Mouse (Mus musculus): ENCODE measurements around the gene 5730455P16Rik. TPM values are rescaled to one million over a fixed set of nuclear protein-coding genes. Genes with fewer than 3 reads are reported as not detected.
"Not testable (repeated sequence)": the region's sequence is repeated elsewhere in the genome, so short reads cannot be mapped to it uniquely, and the experiment has no call there.

Gene 5730455P16Rik
- total RNA-seq, 2 experiments from 2014 or later, result 14.9 to 21.1 TPM

DNA sequence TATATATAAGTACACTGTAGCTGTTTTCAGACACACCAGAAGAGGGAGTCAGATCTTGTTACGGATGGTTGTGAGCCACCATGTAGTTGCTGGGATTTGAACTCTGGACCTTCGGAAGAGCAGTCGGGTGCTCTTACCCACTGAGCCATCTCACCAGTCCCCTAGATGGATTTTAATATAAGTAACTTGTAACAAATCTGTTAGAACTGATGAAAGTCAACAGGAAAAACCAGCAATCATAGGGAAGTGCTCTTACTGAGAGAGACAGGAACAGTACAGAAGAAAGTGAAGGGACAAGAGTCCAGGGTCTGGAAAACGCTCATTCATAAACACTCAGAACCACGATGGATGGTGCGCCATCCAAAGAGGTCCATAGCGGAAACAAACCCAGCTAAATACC lies 1.4 kb upstream of the 5730455P16Rik start:
- DNase-seq, result not testable (repeated sequence)

- DNase-seq, result not testable (repeated sequence)
Measured at GRCm38 (mm10) chr11:80378452-80379068, 726 bp upstream of the 5730455P16Rik start.

DNA sequence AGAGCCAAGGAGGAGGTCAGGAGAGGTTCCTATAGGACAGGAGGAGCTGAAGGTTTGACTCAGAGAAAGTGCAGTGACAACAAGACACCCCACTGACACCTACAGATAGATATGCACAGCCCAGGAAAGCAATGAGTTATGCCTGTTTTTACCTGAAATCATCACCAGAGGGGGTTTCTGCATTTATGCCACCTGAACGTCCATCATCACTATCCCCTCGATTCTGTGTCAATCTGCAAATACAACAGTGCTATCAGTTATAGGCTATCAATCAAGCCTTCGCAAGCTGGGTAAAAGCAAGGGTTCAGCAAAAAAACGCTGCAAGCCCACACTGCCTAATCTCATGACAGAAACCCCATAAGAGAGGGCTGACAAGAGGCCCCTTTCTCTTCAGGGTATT lies 1.2 kb downstream of the 5730455P16Rik start:
- DNase-seq, result no peak

DNA sequence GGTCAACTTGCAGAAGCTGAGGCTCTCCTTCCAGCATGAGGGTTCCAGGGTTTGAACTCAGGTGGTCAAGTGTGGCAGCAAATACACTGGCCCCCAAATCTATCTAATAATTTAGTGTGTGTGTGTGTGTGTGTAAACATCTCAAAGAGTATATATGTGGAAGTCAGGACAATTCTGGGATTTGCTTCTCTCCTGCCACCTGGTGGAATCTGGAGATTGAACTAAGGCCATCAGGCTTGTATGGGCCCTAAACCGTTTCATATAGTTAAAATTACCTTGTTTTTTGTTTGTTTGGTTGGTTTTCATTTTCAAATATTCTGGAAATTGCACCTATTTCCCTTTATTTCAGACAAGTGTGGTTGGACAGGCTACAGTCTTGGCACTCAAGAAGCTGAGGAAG lies 8.9 kb downstream of the 5730455P16Rik start:
- DNase-seq, result no peak

DNA sequence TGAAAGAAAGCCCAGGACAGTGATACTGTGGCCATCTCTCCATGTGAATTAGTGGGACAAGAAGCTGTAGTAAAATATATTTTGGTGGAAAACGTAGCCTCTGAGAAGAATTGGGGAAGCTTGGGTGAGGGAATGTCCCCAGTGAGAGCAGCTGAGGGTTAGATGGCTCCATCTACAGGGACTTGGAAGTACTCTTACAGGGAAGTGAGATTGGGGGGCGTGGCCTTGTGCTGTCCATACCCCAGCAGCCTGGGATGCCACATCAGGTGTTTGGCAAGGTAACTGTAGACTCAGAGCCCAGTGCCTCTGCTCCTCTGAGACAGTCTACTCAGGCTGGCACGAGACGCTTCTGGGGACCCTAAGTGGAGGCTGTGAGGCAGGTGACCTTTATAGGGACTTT lies 23.0 kb downstream of the 5730455P16Rik start:
- DNase-seq, result no peak

DNA sequence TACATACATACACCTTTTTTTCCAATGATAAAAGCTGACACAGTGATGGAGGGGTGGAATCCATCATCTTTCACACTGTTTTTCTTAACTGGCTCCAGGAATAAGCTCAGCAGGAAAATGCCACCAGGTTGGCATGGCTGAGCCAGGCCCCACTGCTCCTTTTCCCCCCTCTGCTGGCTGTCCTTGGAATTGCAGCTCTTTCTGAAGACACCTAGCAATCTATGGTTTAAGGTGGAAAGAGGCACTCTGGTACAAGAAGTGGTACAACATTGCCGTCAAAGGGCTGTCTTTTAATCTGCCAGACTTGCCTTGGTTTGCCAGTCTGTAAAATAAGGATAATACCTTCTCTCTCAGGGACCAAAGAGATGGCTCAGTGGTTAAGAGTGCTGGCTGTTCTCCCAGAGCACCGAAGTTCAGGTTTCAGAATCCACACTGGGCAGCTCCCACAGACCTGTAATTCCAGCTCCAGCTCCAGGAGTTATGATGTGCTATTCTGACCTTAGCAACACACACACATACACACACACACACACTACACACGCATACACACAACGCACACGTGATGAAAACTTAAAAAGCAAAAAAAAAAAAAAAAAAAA lies 25.9 kb downstream of the 5730455P16Rik start:
- peak; percentile 94 for DNase-seq

GRCm38 (mm10) chr11:80342482-80342881 lies 35.4 kb downstream of the 5730455P16Rik start:
- DNase-seq, result no peak

DNA sequence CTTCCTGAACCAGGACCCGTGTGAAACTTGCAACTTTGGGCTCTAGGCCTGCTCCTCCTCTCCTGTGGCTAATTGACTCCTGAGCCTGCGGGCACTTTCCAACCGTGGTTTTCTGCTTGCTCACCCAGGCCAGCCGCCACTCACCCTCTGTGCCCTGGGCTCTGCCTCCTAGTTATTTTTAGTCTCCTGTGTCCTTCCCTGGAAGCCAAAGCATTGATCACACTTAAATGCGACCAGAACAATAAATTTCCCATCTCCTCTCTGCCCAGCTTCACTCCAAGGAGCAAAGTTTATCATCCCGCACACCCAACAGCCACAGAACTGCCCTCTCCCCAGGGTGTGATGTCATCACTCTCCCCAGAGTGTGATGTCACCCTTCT lies 41.5 kb downstream of the 5730455P16Rik start:
- DNase-seq, result peak; percentile 25

GRCm38 (mm10) chr11:80335609-80336350 lies 42.1 kb downstream of the 5730455P16Rik start:
- peak; percentile 43 for DNase-seq

DNA sequence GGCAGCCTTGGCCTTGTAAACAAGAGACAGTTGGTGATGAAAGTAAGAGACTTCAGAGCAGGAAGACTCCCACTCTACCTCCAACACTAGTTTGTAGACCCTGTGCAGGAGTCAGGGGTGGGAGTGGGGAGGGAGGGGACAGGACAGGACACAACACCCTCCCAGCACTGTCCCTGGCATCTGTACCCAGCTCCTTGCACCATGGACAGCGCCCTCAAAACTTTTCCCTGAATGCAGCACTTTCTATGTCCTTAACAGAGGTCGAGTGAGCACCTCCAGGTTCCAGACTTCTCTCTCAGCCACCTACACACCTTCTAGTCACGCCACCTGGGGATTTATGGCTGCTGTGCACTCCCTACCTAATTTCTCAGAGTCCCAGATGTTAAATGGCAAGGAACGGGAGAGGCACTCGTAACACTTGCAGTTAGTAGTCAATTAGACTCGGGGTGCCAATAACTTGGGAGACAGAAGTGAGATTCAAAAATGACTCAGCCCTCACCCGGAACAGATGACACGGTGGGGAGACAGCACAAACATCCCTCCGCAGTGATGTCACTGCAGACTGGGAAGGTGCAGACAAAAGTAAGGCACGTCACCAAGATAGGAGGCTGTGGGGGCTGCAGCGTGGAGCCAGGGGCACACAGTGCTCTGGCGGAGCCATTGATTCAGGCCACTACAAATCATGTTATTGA lies 45.0 kb downstream of the 5730455P16Rik start:
- DNase-seq, result peak; percentile 26

GRCm38 (mm10) chr11:80324636-80325035 lies 53.2 kb downstream of the 5730455P16Rik start:
- DNase-seq, result no peak

- no peak for DNase-seq
Measured at GRCm38 (mm10) chr11:80323255-80323654, 54.6 kb downstream of the 5730455P16Rik start.

DNA sequence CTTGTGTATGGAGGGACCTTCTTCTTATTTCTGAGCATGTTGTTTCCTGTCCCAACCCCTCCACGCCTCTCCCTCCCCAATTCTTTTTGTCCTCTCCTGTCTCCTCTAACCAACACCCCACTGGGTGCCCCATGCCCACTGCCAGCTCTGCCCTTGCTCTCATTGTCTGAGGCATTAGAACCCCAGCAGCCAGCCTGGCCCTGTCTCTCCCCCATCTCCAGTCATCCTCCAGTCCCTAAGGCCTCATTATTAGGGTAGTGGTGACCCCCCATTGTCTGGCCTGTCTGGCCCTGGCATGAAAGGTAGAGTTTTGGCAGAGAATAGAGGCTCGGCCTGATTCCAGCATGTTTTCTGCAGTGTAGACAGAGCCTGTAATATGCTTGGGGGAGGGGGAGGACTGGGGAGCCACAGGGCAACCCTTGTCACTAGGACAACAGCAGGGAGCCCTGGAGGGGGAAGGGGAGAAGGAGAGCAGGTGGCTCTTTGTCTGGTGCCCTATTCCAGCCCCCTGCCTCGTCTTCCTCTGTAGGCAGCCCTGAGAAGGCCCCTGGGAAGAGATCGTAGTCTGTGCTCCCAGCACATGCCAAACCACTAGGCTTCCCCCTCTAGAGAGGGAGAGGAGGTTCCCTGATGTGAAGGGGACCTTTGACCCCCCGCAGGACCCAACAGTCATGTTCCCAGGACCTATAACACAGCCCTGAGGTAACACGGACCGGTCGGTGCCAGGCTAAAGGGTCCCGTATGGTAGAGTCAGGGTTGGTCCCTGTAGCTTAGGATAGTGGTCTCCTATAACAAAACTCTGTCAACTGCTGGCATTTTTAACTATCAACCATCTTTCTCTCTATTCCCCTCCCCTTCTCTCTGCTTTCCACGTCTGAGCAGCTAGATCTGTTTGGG lies 61.8 kb downstream of the 5730455P16Rik start:
- DNase-seq, result no peak

- DNase-seq, result no peak
Measured at GRCm38 (mm10) chr11:80313944-80314343, 63.9 kb downstream of the 5730455P16Rik start.

DNA sequence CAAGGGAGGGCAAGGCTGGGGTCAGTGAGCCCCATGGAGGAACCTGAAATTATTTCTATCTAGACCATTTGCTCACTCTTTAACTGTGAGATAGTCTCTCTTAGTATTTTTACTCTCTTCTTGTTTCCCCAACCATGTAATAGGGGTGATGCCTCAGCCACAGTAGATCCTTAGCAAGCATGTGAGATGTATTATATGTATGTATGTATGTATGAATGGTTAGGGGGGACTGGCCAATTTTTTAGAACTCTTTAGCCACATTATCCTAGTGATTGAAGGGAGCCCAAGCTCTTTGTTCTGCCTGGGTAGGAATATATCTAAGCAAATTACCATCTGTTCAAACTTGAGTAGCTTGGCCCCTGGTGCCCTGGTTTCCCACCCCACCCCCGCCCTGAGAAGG lies 64.4 kb downstream of the 5730455P16Rik start:
- DNase-seq, result no peak

GRCm38 (mm10) chr11:80312565-80312964 lies 65.3 kb downstream of the 5730455P16Rik start:
- peak; percentile 60 for DNase-seq

GRCm38 (mm10) chr11:80312049-80312448 lies 65.8 kb downstream of the 5730455P16Rik start:
- no peak for DNase-seq

DNA sequence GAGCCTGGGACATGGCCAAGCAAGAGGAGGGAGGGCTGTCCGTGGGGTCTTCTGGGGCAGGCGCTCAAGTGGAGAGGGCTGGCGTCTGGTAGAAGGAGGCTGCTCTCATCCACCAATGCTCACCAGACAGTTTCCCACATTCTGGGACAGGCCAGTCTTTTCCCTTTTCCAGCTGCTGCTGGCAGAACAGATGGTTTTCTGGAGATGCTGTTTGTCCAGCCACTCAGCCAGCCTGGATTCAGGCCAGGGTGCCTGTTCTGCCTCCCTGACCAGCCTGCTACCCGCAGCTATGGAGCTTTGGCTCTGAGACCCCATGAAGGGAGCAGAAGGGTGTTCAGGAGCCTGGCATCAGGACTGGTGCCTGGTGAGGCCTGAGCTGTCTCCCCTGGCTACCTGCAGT lies 66.6 kb downstream of the 5730455P16Rik start:
- DNase-seq, result no peak

Data from adrenal gland, postnatal 10 days (tissue).